Comparison of ENCODE assay signal across 11 mouse cellular contexts in genomic region chr8:106258169-106258568, GRCm38 (mm10). TPM values are rescaled to one million over a fixed set of nuclear protein-coding genes. Genes with fewer than 3 reads are reported as not detected.
DNase-seq lines count a peak whose midpoint lies in the region; ATAC-seq and TF ChIP-seq lines count a peak whose summit lies in the region.
"Had no signal": no experiment of that assay in that cellular context is flagged by ENCODE, and none has a peak within 500 bp of the region (broad histone marks: within the 10 kb centered on the region; RNA-seq: fewer than 3 reads in every experiment).

No protein-coding gene starts in this region.

- peak; percentile 37; the same call in 1 of the 2 replicates for TF ChIP-seq CTCF in cortical plate, adult 2 months (IDR thresholded peaks at IDR 0.05; ENCODE audit: extremely low read depth, insufficient read depth, low read length)

- H3K27ac ChIP-seq in cortical plate, adult 2 months (ENCODE audit: insufficient read depth, low read length), result no peak overlapping the region
- H3K27ac ChIP-seq: embryonic facial prominence, embryonic 13.5 days; macrophage had no signal

- DNase-seq in cerebellum, adult 11-12 months, result peak; percentile 29
- peak; percentile 31 to 40 for DNase-seq in kidney, postnatal 4 days
- no peak for DNase-seq in kidney, adult 11 months
- peak; percentile 63 for DNase-seq in ES-CJ7 (ENCODE audit: low read depth, low spot score)
- DNase-seq in urinary bladder, postnatal 14 days (ENCODE audit: low spot score), result no peak
- DNase-seq in ovary, postnatal 10 days (ENCODE audit: low spot score), result no peak

- no peak for ATAC-seq in cerebellum, adult (ENCODE audit: insufficient number of reproducible peaks, low FRiP score, low TSS enrichment)

- TF ChIP-seq POLR2A in cortical plate, adult 2 months (IDR thresholded peaks at IDR 0.05; ENCODE audit: extremely low read depth, insufficient read depth, low read length), result no peak

- H3K4me3 ChIP-seq in cortical plate, adult 2 months (ENCODE audit: insufficient read depth, low read length), result no peak overlapping the region
- H3K4me3 ChIP-seq: embryonic facial prominence, embryonic 13.5 days; heart, embryonic 10.5 days had no signal

- no peaks in the 10 kb centered on the region for H3K4me1 ChIP-seq in cortical plate, adult 2 months (ENCODE audit: control insufficient read depth, insufficient read depth, low read length)

RNA-seq across cellular contexts. Expression of gene Prmt7, which starts 47.4 kb away (rescaled TPM):
- 33.9 and 34.4 TPM in 2 replicates for polyA plus RNA-seq in cortical plate, adult 2 months (2012; rRNA removed)

RNA-seq across cellular contexts. Expression of gene Slc7a6os, which starts 47.4 kb away (rescaled TPM):
- polyA plus RNA-seq in cortical plate, adult 2 months (2012; rRNA removed), result 26.3 and 28.0 TPM in 2 replicates

Comparison
In these comparisons a context has a peak if more than half of its experiments do, and no peak if none do; other contexts are left out.
1. DNase-seq: peak in cerebellum, adult 11-12 months (single experiment), kidney, postnatal 4 days (2 of 2) and ES-CJ7 (single experiment); none in kidney, adult 11 months (single experiment), urinary bladder, postnatal 14 days (single experiment) and ovary, postnatal 10 days (single experiment).